Mouse (Mus musculus) MEL-GATA-1-ER (cell line): ENCODE data around the gene Fgf22.
"Not testable (repeated sequence)": the region's sequence is repeated elsewhere in the genome, so short reads cannot be mapped to it uniquely, and the experiment has no call there.

Source experiments
- DNase-seq: peaks from one replicate; pipeline ENCODE4 v3.0.0-alpha.2; 2012; ENCODE audit warnings: low read depth; ENCODE audit errors: extremely low read depth

The Fgf22 gene

GRCm38 (mm10) chr10:79732500-79732899 is 22.4 kb upstream of the Fgf22 start:
- no peak for DNase-seq

GRCm38 (mm10) chr10:79733847-79734246 is 21.0 kb upstream of the Fgf22 start:
- DNase-seq = no peak

GRCm38 (mm10) chr10:79735361-79735760 is 19.5 kb upstream of the Fgf22 start:
- no peak for DNase-seq

- no peak for DNase-seq
Measured at GRCm38 (mm10) chr10:79736706-79737105, 18.2 kb upstream of the Fgf22 start.

- no peak for DNase-seq
Measured at GRCm38 (mm10) chr10:79738259-79738658, 16.6 kb upstream of the Fgf22 start.

- no peak for DNase-seq
Measured at GRCm38 (mm10) chr10:79739234-79739633, 15.6 kb upstream of the Fgf22 start.

- DNase-seq = no peak
Measured at GRCm38 (mm10) chr10:79740863-79741262, 14.0 kb upstream of the Fgf22 start.

GRCm38 (mm10) chr10:79743161-79743560 is 11.7 kb upstream of the Fgf22 start:
- no peak for DNase-seq

- DNase-seq = no peak
Measured at GRCm38 (mm10) chr10:79743650-79744365, 11.1 kb upstream of the Fgf22 start.

- DNase-seq = no peak
Measured at GRCm38 (mm10) chr10:79745411-79745810, 9.5 kb upstream of the Fgf22 start.

GRCm38 (mm10) chr10:79745898-79746773 is 8.7 kb upstream of the Fgf22 start, which contains the start of gene Polrmt:
Gene Polrmt, minus strand, starts transcription at chr10:79746581.
- peak; percentile 98 for DNase-seq

GRCm38 (mm10) chr10:79746774-79747151 is 8.1 kb upstream of the Fgf22 start:
- DNase-seq = no peak

- no peak for DNase-seq
Measured at GRCm38 (mm10) chr10:79748496-79748895, 6.4 kb upstream of the Fgf22 start.

GRCm38 (mm10) chr10:79755854-79756253 is 978 bp downstream of the Fgf22 start:
- no peak for DNase-seq

- DNase-seq = no peak
Measured at GRCm38 (mm10) chr10:79756660-79757059, 1.8 kb downstream of the Fgf22 start.

GRCm38 (mm10) chr10:79759675-79760074 is 4.8 kb downstream of the Fgf22 start:
- DNase-seq = not testable (repeated sequence)

GRCm38 (mm10) chr10:79760603-79761143 is 5.8 kb downstream of the Fgf22 start:
- DNase-seq = no peak

GRCm38 (mm10) chr10:79762875-79763274 is 8.0 kb downstream of the Fgf22 start:
- no peak for DNase-seq

- DNase-seq = no peak
Measured at GRCm38 (mm10) chr10:79764234-79764633, 9.4 kb downstream of the Fgf22 start.

GRCm38 (mm10) chr10:79765228-79765745 is 10.4 kb downstream of the Fgf22 start:
- no peak for DNase-seq

GRCm38 (mm10) chr10:79766001-79766507 is 11.2 kb downstream of the Fgf22 start:
- no peak for DNase-seq
